Mouse (Mus musculus): ENCODE results near the gene Tbl1xr1.

Gene Tbl1xr1

GRCm38 (mm10) chr3:22204186-22204585 lies 127.7 kb downstream of the Tbl1xr1 start:
- DNase-seq (ENCODE audit: low read depth): no peak

GRCm38 (mm10) chr3:22221557-22221956 lies 145.1 kb downstream of the Tbl1xr1 start:
- no peak for DNase-seq (ENCODE audit: low read depth)

GRCm38 (mm10) chr3:22222351-22222750 lies 145.9 kb downstream of the Tbl1xr1 start:
- no peak for DNase-seq (ENCODE audit: low read depth)

- no peak for DNase-seq (ENCODE audit: low read depth)
These were observed 146.6 kb downstream of the Tbl1xr1 start for GRCm38 (mm10) chr3:22223023-22223422.

GRCm38 (mm10) chr3:22228052-22228451 lies 151.6 kb downstream of the Tbl1xr1 start:
- DNase-seq (ENCODE audit: low read depth): peak; percentile 7

- DNase-seq (ENCODE audit: low read depth): no peak
These were observed 154.2 kb downstream of the Tbl1xr1 start for GRCm38 (mm10) chr3:22230635-22231034.

GRCm38 (mm10) chr3:22238106-22238900 lies 161.9 kb downstream of the Tbl1xr1 start:
- DNase-seq (ENCODE audit: low read depth): no peak
